Mouse (Mus musculus): ENCODE data around the gene B3gnt3.
"Not testable (repeated sequence)": the region's sequence is repeated elsewhere in the genome, so short reads cannot be mapped to it uniquely, and the experiment has no call there.

GRCm38 (mm10) chr8:71703400-71703799, 1.8 kb upstream of the B3gnt3 start:
- not testable (repeated sequence) for TF ChIP-seq POLR2A (IDR thresholded peaks at IDR 0.05; ENCODE audit: insufficient read depth, low read depth, low read length); CTCF (IDR thresholded peaks at IDR 0.05); EP300 (IDR thresholded peaks at IDR 0.05; ENCODE audit: insufficient read depth, low read depth, low read length)

Data from heart, adult 2 months (tissue).